Mouse (Mus musculus): ENCODE measurements at regions not wholly inside any gene's neighbourhood (a gene's known extent, or its start where the extent isn't known, plus 50 kb on each side); places are given as distances from the start of the nearest gene placed in this dataset.

GRCm38 (mm10) chr14:46257311-46257710, 121.9 kb upstream of the Gm15217 start:
- no peak for TF ChIP-seq GATA1 (IDR thresholded peaks at IDR 0.05; ENCODE audit: borderline replicate concordance, low read length)
- TF ChIP-seq CTCF (IDR thresholded peaks at IDR 0.05; ENCODE audit: low read depth, low read length) = no peak

Measured in G1E (cell line).